Mouse (Mus musculus) gonadal fat pad, adult 2 months (tissue): ENCODE measurements around the gene Hdac9. TPM values are rescaled to one million over a fixed set of nuclear protein-coding genes. Genes with fewer than 3 reads are reported as not detected.

Experiments used
- DNase-seq: peaks from one replicate; pipeline ENCODE4 v3.0.0-alpha.2; 2012; ENCODE audit warnings: low read depth
- polyA plus RNA-seq: library from polyadenylated mRNA; depleted of rRNA; stranded (reverse); fragments of >200 nt; gene quantifications from 2 replicates; pipeline ENCODE4 v1.2.3, GENCODE M21; 2012

The Hdac9 gene
- polyA plus RNA-seq, 1 experiment: 4.5 TPM

DNA sequence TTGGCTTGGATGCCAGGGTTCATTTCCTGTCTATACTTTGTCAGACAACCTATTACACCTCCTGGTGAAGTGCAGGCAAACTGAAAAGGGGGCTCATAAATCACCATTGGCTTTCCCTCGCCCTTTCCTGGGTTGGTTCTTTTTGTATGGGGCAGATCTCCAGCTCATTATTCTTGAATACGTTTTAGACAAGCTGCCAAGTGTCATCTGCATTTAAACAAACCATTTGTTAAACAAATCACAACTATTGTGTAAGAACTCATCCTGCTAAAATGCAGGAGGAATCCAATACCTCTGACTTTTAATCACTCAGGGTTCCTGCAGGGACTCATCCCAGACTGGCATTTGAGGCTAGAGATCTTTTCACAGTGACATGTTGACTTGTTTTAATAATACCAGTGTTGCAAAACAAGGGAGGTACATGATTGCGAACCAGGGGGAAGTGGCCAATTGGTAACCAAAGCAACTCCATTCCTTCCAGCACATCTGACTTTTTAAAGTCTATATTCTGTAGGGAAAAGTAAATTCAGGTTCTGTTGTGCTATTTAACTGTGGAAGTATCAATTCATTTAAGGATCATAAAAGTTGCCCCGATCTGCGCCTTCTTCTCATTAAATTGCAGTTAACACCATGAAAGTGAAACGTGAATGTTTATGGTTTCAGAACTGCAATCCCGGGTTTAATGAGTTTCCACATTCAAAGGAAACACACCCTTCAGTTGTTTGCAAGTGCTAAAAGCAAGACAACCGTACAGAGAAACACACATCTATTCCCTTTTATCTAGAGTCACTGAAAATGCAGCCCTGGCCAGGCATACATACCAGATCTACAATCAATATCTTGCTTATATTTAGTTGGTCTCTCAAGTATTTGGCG, 696.6 kb downstream of the Hdac9 start:
- no peak for DNase-seq

DNA sequence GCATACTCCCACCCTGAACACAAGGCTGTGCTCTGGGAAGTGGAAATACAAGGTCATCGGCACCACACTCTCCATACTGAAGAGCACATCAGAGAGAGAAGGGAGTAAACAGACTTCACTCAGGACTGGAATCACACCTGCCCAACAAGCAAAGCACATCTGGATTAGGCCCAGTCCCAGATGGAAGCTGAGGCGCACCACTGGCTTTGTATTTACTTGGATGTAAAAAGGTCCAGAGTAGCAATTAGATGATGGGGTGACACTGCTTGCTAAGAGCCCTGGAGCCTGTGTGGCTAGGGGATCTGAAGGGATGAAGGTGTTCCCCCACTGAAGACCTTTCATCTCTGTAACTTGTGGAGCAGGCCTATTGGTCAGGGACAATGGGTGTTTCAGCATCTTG, 698.3 kb downstream of the Hdac9 start:
- DNase-seq: no peak

DNA sequence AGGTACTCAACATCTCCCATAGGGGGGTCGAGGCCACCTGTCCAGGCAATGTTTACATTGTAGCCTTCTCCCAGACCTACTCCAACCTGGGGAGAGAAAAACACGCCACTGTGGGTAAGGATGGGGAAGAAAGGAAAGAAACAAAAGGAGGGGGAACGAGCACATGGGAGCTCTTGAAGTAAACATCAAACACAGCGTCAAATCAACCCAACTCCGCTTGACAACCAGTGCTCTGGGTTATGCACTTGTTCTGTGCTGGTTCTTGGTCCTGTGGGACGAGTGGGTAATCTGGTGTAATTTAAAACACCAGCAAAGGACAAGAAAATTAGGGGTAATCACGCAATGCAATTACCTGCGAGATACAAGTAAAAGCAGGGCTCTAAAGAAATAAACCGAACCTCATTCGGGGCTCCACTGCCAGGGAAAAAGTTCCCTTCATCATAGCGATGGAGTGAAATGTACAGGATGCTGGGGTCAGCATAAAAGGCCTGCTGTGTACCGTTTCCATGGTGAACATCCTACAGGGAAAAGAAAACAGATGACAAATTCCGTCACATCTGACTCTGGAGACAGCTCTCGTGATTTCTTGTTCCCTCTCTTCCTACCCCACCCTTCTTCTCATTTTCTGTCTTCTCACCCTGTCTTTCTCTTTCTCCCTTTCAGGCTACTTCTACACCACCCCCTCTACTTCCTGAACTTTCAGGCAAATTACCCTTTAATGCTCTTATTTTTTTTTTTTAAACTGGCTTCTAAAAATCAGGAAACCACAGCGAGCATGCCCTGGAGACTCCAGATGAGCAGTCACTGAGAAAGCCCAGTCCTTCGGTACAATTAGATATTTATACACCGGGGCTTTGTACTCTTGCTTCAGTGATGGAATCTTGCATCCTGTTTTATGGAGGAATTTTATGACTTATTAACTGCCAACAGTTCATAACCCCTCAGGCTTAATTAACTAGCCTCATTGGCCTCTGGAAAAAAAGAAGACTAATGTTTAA, 701.6 kb downstream of the Hdac9 start:
- DNase-seq: no peak

DNA sequence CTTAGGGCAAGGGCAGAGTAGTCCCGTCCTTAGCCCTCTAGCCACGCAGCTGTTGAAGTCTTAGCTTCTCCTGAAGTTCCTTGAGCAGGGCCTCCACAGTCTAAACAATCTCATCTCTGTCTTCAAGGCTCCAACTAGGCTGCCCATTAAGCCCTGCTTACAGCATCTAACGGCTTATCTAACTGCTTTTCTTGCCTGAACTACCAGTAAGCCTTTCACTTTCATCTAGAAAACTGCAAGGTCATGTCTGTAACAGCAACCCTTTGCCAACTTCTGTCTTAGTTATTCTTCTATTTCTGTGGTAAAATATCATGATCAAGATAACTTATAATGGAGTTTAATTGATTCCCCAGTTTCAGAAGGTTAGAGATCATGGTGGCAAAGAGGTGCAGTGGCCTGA, 704.7 kb downstream of the Hdac9 start:
- DNase-seq: no peak

DNA sequence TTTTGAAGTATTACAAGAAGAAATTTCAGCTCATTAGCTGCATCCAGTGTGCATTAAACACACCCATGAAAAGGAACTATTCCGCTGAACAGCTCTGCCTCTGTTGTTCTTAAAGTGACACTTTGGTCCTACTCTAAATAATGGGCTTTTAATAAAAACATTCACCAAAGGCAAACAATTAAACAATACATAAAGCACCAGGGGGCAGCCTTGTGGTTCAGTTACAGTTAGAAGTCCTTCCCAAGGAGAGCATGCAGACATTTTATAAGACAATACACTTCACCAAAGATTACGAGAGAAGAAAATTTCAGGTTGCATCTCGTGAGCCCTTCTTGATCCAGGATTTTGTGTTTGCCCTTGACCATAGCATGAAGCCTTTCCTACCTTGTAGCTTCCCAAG, 715.4 kb downstream of the Hdac9 start:
- no peak for DNase-seq

DNA sequence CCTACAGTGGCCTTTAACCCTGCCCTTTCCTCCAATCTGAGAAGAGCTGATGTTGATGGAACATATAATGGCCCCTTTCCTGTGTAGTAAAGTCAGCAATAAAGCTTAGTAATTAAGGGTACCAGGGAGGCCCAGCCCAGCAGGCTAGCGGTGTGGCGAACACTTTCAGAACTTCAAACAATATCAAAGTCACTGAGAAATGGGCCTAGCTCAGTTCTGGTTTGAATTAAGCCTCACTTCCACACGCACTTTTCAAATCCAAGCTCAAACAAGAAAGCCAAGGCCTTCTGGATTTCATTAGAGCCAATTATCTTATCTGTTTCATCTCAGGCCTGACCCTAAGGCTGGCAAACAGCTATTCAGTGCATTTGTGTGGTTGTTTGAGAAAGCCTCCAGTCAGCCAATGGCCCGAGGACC, 716.9 kb downstream of the Hdac9 start:
- DNase-seq: no peak

DNA sequence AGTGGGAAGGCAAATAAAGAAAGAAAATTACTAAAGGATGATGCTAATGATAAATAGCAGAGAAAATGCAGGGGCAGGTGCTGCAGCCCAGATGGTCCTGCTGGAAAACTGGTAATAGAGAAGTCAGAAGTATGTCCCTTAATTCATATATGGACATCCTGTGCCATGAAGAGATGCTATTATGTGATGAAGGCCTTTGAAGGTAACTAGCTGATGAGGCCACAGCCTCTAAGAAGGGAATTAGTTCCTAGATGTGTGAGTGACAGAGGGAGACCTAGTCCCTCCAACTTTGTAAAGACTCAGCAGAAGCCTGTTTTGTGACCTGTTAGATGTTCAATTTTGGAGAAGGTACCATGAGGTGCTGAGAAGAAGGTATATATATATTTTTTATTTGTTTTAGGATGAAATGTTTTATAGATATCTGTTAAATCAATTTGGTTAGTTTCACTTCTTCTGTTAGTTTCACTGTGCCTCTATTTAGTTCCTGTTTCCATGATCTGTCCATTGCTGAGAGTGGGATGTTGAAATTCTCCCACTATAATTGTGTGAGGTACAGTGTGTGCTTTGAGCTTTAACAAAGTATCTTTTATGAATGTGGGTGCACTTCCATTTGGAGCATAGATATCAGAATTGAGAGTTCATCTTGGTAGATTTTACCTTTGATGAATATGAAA, 721.6 kb downstream of the Hdac9 start:
- DNase-seq: no peak

DNA sequence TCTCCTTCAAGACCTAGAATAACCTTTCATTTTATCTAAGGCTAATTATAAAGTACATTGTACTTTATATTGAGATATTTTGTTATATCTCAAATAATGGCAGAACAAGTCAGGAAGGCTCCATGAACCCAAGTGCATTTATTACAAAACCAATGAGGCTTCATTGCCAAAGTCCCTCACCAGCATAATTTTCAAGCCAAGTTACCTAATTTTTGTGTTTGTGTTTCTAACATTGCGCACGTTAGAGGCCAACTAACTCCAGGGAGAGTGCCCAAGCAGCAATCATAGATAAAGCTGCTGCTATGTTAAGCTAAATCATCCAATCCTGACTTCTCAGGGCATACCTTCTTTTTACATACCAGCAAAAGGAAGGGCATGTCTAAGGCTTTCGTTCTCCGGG, 722.8 kb downstream of the Hdac9 start:
- no peak for DNase-seq

DNA sequence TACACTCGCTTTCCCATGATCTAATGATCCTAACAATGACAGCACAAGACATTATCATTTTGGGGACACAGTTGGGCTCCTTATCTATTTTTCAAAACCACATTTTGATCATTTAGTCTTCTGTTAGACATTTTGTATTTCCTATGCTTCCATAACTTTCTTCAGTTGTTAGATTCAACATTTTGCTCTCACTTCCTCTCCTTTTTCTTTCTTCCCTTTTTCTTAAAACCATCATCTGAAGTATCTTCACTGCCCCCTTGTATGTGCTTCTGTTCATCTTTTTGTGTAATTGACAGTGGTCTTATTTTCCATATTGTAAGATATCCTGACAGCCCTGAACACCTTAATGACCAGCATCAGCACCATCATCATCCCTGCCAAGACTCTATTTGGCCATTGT, 725.6 kb downstream of the Hdac9 start:
- DNase-seq: no peak

DNA sequence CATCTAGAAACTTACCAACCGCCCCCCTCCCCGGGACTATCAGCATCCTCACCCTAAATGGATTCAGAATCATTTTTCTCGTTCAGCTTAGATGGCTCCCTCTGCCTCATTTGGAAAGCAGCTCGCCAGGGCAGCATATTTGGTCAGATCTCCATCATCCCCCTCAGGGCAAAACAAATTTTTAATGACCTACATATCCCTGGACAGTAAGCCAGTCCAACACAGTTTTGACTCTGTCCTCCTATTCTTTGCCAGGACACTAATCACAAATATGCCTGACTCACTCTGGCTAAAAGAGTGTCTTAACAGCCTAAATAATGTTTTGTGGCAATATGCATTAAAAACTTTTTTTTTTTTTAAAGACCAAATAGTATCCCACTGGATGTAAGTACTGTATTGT, 738.0 kb downstream of the Hdac9 start:
- no peak for DNase-seq

DNA sequence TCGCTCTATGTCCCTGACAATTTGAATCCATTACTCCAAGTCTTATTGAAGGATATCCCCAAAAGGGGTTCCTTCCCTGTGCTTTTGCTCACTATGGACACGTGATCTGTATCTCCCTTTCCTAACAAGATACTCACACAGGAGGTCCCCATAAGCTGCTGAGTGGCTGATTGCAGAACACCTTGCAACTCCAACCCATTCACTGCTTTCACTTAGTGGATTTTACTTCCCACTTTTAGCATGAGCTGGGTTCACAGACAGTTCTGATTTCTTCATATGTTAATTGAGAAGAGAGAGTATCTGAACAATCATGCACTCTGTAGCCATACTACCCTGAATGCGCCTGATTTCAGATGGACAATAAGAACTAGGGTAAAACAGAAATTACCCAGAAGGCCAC, 740.1 kb downstream of the Hdac9 start:
- DNase-seq: no peak

DNA sequence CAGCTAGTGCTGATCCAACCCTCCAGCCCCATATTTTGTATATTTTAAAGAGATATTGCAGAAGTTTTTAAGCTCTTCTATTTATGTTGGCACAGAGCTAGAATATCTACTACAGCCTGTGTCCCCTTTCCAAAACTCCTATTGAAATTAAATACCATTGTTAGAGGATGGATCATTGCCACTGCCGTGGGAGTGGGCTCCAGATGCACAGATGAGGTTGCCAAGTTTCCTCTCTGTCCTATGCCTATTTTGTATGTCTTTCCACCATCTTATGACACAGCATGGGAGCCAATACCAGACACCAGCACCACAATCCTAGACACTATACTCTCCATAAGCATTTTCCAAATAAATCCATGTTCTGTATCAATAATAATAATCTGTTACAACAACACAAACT, 743.9 kb downstream of the Hdac9 start:
- no peak for DNase-seq

DNA sequence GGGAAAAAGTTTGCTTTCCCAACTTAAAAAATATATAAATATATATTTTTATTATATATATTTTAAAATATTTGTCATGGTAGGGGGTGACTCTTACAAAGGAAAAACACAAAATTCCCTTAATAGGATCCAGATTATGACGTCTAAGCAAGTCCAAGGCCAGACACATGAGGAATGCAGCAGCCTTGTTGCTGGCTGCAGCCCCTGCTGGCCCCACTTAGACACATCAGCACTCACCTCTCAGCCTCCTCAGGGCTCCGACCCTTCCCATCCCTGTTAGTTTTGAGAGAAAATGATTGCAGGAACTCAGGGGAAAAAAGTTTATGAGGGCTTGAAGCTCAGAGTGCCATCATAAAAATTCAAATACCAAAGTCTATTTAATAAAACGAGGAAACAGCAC, 746.3 kb downstream of the Hdac9 start:
- DNase-seq: no peak

DNA sequence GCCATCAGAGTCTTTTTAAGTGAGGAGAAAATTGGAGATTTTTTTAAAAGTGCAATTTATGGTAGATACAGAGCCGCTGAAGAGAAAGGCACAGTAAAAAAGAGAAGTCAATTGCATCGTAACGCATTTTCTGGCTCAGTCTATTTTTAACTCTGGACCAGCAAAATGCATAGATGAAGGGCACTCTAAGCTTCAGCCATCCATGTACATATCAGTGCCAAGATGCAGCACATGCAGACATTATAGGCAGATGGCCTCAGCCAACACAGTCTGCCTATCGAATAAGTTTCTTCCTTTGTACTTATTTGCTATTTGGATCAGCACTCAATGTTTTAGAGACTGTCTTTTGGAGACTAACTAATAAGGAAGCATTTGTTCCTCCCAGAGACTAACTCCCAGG, 751.2 kb downstream of the Hdac9 start:
- DNase-seq: no peak

DNA sequence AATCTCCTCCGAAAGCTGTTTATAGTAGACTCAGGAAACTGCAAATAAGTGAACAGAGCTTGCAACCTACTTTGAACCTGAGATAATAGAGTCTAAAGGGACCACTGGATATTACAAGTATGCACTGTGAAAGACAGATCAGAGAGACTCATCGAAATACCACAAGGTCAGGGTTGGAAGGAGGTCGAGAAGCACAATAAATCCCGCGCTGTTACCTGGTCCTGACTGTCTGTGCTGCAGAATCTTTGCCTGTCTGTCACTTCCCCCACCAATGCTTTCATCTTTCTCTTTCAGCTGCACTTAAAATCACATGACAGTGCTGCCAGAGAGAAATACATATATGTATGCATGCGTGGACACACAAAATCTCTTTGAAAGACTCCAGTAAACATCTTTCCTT, 760.6 kb downstream of the Hdac9 start:
- no peak for DNase-seq

DNA sequence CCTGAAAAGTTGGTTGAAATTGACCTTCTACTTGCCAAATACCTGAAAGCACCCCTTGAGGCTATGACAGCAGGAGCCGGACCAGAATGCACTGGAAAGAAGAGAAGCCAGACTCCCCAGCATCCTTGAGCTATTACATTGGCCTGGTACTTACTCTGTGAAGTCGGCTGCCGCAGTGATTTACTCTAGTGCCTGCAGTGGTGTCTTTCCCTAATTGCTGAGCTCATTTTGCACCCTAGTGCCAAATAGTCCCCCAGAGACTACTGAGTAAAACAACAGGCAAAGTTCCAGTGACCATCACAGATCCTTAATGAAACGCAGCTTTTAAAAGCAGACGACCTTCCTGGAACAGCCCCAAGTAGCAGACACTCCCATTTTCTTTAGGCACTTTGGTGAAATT, 761.2 kb downstream of the Hdac9 start:
- no peak for DNase-seq

DNA sequence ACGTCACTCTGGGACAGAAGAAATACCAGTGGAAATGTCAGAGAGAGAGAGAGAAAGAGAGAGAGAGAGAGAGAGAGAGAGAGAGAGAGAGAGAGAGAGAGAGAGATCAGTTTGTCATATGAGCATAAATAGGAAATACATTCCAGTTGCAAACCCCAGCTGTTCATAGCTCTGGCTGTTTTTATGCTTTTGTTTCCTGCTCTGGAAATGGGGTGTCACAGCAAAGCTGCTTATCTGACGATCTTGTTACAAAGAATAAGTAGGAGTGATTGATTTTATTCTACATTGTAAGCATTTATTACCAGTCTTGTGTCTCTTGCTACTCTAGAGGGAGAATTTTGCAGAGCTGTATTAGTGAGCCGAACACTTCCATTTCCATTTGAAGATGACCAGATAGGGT, 762.1 kb downstream of the Hdac9 start:
- DNase-seq: no peak

DNA sequence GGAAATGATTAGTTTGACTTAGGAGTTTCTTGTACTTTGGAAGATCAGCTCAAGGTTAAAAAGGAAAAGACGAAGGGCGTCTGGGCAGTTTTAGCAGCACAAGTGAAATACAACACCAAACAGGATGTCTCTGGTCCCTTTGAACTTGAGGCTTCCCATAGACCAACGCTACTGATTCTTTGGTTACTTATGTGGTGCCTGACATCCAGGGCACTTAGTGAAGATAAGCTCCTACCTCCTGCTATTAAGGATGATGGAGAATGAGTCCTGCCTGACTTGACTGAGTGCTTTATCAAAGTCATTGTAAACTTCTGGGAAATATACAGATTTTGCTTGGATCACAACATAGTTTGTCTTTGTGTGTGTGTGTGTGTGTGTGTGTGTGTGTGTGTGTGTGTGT, 765.6 kb downstream of the Hdac9 start:
- DNase-seq: no peak

DNA sequence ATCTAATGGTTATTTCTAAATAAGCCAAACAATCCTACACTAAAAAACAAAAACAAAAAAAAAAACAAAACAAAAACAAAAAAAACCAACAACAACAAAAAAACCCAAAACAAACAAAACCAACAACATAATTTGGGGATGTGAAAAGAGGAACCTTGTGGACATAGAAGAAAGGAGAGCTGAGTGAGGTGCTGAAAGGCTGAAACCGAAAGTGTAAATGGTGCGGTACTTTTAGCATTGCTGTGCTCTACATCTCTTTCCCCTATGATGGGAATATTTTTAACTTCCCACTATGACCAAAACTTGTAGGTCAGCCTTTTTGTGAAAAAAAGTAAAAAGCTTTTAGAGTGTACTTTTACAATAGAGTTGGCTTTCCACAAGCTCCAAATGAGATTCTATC, 774.2 kb downstream of the Hdac9 start:
- DNase-seq: no peak

DNA sequence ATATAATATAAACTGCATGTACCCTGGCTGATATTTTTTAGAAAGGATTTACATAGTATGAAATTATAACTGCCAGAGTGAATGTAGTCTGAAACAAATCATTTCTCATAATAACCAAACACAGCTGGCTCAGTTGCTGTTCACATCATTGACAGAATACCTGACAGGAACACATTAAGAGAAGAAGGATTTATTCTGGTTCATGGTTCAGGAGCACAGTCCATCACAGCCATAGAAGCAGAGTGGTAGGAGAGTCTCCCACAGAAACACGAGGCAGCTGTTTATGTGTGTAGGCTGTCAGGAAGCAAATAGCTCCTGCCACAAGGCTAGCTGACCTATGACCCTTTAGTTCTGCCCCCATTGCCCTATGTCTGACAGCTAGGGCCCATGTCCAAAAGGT, 803.6 kb downstream of the Hdac9 start:
- no peak for DNase-seq

DNA sequence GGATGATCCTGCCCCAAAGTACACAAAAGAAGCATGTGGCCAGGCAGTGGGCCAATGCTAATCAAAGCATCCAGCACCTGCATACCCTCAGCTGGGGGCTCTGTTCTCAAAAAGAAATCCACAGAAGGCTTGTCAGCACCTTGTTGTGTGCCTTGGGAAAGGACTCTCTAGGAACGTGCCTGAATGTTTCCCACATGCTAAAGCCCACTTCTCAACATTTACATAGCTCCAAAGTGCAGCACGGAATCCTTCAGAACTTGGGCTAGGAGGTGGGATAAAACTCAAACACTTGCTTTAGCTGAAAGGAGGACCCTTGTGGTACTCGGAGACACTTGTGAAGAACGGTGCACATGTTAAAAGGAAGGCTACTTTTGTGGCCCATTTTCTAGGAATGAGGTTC, 823.9 kb downstream of the Hdac9 start:
- no peak for DNase-seq

DNA sequence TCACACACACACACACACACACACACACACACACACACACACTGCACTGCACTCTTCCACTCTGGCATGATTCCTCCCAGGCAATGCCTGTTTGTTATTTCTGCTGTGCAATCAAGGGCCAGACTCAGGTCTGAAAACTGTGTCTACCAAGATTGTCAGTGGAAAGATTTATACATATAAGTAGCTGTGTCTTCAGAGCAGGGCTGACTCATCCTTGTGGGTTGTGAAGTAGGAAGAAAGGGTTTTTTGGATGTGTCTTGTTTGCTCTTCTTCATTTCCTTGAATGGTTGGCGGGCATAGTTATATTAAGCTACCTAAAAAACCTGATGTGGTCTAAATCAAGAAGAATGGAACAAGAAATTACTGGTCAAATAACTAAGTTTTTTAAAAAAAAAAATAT, 825.0 kb downstream of the Hdac9 start:
- no peak for DNase-seq
